Mouse (Mus musculus) gastrocnemius, postnatal 25 days (tissue): ENCODE data around the gene Tmem60. TPM values are rescaled to one million over a fixed set of nuclear protein-coding genes. Genes with fewer than 3 reads are reported as not detected.
A peak's percentile ranks its signal among the peaks of the same experiment; 100 is the strongest.

ENCODE experiments used
- DNase-seq: peaks from one replicate; pipeline ENCODE4 v3.0.0; 2022
- total RNA-seq, 2 experiments: library from RNA; stranded (reverse); gene quantifications; 1 replicate in 1 of 2; 2 replicates in 1 of 2; pipeline ENCODE4 v1.2.3; 2021

Tmem60 gene
- total RNA-seq, 2 experiments from 2014 or later: 14.5 to 18.0 TPM

DNA sequence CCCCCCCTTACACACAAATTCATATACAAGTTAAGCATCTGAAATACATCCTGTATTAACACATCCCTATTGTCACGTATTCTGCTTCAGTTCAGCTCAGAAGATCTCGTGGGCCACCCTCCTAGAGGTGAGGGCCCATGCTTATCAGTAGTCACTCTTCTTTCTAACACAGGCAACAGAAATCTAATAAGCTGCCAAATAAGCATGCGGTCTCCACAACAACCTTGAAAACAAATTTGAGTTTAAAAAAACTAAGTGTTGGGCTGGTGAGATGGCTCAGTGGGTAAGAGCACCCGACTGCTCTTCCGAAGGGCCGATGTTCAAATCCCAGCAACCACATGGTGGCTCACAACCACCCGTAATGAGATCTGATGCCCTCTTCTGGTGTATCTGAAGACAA lies 24.2 kb downstream of the Tmem60 start:
- no peak for DNase-seq

DNA sequence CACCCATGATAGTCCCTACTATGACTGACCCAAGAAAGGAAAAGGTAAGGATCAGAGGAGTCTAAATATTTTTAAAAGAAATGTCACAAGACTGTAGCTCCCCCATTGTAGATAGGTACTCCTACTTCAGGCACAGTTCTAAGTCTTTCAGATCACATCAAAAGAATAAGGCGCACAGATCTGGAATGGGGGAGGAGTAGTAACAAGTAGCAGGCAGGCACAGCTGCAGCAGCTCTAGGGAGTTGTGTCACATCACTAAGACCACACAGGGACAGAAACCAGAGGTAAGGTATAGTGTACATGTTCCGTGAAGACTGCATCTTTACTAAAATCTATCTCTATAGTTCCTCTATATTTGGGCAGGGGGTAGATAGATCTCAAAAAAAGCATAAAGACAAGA lies 29.8 kb downstream of the Tmem60 start:
- DNase-seq: no peak

DNA sequence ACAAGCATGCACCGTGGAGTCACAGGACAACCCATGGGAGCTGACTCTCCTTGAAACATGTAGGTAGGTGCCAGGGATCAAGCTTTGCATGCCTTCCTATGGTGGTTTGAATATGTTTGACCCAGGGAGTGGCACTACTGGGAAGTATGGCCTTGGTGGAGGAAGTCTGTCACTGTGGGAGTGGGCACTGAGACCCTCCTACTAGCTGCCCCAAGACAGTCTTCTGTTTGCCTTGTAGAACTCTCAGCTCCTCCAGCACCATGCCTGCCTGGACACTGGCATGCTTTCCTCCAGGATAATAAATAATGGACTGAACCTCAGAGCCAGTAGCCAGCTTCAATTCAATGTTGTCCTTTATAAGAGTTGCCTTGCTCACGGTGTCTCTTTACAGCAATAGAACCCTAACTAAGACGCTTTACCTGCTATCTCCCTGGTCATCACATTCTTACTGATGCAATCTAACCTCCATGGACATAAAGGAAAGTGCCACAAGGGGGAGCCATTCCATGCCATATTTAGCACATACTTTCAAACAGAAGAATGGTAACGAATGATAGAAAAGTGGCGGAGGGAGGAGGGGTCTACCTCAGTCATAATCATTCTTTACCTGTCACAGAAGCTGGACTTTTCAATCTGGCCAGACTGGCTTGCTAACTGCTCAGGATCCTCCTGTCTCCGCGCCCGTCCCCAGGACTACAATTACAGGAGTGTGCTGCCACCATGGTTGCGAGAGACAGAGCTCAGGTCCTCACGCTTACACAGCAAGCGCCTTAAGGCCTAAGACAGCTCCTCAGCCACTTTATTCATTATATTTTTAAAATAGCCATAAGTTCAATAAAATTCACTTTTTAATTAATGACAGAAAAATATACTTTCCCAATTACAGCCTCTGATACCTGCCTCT lies 31.6 kb downstream of the Tmem60 start:
- peak; percentile 20 for DNase-seq

DNA sequence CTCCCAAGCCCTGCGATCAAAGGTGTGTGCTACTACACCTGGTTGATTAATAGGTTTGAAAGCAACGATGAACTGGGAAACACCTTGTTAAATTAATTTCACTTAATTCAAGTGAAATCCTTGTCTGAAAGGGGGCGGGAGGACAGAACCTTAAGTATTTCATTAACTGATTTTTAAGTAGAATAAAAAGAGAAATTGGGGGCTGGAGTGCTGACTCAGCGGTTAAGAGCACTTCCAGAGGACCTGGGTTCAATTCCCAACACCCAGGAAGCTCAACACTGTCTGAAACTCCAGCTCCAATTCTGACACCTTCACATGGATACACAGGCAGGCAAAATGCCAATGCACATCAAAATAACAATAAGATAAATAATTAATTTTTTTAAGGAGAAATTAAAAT lies 37.0 kb downstream of the Tmem60 start:
- no peak for DNase-seq

DNA sequence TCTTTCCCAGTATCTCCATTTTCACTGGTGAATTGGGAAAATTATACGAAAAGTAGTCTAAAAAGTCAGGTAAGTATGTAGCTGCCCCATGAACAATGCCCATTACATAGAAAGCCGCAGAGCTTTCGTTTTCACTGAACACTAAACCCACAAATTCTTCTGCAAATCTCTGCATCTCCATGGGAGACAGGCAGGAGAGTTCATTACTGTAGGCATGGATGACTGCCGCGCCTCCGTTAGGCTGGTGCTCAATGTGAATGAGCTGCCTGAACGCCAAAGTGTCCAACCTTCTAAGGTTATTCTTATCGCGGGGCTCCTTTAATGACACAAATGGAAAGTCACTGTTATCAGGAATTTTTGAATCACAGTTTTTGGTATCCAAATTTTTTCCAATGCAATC lies 37.6 kb downstream of the Tmem60 start:
- DNase-seq: no peak

DNA sequence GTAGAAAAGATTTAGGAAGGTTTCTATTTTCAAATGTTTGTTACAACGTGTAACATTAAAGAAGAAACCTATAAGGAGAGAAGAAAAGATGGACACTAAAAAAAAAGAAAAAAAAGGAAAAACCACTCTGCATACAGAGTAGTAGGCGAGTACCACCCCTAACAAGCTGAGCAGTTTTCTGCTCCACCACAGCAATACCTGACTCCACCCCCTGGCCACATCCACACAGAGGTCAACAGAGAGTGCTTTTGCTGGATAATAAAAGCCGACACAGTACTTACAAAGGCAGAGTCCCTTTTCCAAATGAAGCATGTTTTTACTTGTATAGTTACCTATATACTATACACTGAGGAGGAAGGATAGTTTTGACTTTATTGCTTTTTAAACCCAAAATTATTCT lies 42.6 kb downstream of the Tmem60 start:
- no peak for DNase-seq

DNA sequence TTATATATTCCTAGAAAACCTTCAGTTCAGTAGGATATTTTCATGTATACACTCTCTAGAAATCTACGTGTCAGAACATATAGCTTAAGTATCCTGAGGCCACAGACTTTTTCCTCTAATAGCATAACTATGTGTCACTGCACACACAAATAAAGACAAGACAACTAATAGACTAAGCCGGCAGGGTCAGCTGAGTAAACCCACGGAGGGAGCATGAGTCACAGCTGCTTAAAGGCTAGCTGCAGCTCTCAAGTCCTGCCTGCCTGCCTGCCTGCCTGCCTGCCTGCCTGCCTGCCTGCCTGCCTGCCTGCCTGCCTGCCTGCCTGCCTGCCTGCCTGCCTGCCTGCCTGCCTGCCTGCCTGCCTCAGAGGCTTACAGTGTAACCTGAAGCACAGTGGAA lies 43.5 kb downstream of the Tmem60 start:
- DNase-seq: no peak

DNA sequence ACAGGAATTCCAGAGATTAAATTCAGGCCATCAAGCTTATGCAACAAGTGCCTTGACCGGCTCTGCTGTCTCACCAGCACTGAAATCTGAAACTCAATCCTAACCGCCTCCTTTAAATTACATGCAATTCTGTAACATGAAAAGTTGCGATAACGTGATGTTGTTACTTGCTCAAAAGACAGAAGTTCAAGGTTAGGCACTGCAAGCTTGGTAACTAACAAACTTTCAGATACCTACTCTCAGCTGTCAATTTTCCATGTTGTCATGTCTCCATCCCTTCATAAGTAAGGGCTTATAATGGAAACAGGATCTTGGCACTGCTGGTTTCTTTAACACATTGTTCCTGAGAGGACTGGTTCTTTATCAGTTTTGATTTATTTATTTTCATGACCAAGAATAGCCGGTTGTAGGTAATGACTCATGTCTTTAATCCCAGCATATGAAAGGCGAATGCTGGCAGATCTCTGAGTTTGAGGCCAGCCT lies 47.7 kb downstream of the Tmem60 start:
- no peak for DNase-seq

DNA sequence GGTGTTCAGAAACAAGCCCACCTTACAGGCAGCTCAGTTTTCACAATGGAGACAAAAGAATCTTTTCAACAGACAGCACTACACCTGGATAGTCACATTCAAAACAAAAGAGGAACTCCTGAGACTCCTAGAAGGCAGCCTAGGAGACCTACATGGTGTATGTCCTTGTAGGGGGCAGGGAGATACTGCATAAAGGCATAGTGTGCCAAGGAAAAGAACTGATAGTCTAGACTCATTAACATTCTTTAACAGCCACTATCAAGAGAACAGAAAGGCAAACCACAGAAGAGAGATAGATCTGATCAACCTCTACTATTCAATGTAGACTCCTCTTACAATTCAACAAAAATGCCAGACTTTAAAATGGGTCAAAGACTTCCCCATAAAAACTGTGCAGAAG lies 48.4 kb downstream of the Tmem60 start:
- no peak for DNase-seq

DNA sequence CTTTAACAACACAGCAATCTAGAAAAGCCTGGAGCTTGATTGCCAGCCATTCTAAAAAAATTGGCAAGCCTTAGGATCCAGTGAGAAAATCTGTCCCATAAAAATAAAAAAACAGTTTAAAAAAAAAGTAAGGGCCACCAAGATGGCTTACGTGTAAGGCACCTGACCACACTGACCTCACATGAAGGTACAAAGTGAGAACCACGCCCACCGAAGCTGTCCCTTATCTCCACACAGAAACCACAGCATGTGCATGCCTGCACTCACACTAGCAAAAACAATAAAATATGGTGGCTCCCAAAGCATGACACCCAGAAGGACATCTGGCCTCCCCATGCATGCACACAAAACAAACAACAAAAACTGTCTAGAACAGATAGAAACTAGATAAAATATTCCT lies 49.3 kb downstream of the Tmem60 start:
- DNase-seq: no peak

DNA sequence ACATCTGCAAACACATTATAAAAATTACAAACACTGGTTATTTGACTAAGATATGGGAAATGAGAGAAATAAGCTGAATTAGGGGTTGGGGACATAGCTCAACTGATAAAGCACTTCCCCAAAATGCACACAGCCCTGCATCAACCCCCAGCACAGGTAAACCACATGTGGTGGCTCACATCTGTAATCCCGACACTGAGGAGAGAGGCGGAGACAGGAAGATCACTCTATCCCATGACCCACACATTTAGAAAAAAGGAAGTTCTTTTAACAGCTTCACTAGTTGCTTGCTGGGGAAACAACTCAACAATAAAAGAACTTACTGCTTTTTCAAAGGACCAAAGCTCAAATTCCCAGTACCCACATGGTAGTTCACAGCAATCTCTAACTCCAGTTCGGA lies 50.6 kb downstream of the Tmem60 start:
- no peak for DNase-seq

DNA sequence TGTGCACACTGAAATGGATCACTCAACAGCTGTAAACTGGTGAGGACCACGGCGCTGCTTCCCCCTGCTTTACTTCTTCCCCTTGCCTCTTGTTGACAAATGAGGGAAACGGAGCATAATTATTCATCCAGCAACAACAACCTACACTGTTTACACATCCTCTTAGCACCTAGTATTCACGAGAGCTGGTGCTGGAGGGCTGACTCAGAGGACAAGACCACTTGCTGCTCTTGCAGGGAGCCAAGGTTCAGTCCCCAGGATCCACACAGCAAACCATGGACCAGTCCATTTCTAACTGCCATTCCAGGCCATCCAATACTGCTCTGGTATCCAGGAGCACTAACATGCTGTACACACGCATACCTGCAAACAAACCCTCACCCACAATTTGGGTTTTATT lies 53.9 kb downstream of the Tmem60 start:
- DNase-seq: no peak

Other genes starting within 250 kb of the Tmem60 start
- gene Phtf2, start 67 bp upstream of the Tmem60 start, total RNA-seq: 100 to 1,000 TPM; 134 to 156 TPM
- gene Rsbn1l, start 74.2 kb downstream of the Tmem60 start, total RNA-seq: 1 to 10 TPM; 6.4 to 7.8 TPM
- 10 to 100 TPM; 13.8 to 18.0 TPM for gene Ptpn12, start 173.7 kb downstream of the Tmem60 start, total RNA-seq